Mouse (Mus musculus) cortical plate, adult 2 months (tissue): ENCODE results near the gene Hoxa10. TPM values are rescaled to one million over a fixed set of nuclear protein-coding genes. Genes with fewer than 3 reads are reported as not detected.
A peak's percentile ranks its signal among the peaks of the same experiment; 100 is the strongest.

Experiments
- H3K27ac ChIP-seq: fragments of 200-500 bp; 2 replicates; pipeline ENCODE4 v1.5.1; 2012; ENCODE audit warnings: low read length, control low read depth, inconsistent platforms; ENCODE audit not compliant: insufficient read depth
- H3K4me1 ChIP-seq: fragments of 200-500 bp; 2 replicates; pipeline ENCODE4 v1.6.1; 2011; ENCODE audit warnings: low read length; ENCODE audit not compliant: control insufficient read depth, insufficient read depth
- H3K4me3 ChIP-seq: fragments of 200-500 bp; 2 replicates; pipeline ENCODE4 v1.5.1; 2011; ENCODE audit warnings: mild to moderate bottlenecking, low read length, control low read depth; ENCODE audit not compliant: insufficient read depth
- CTCF ChIP-seq: fragments of 200-500 bp; IDR thresholded peaks from 2 replicates; pipeline ENCODE4 v1.5.1; 2011; ENCODE audit warnings: mild to moderate bottlenecking, control low read depth, low read length; ENCODE audit not compliant: insufficient read depth; ENCODE audit errors: extremely low read depth
- POLR2A ChIP-seq: fragments of 200-500 bp; IDR thresholded peaks from 2 replicates; pipeline ENCODE4 v1.6.1; 2011; ENCODE audit warnings: mild to moderate bottlenecking, low read length, control low read depth; ENCODE audit not compliant: insufficient read depth; ENCODE audit errors: extremely low read depth
- polyA plus RNA-seq: library from polyadenylated mRNA; depleted of rRNA; stranded (reverse); fragments of >200 nt; gene quantifications from 2 replicates; pipeline ENCODE4 v1.2.3, GENCODE M21; 2012

Gene Hoxa10
- polyA plus RNA-seq, 1 experiment = not detected

- Histone ChIP-seq H3K27ac (no peak overlapping the region), H3K4me1 (no peaks in the 10 kb centered on the region), H3K4me3 (no peak overlapping the region)
- TF ChIP-seq POLR2A = no peak
- TF ChIP-seq CTCF = peak; percentile 73
Observed at GRCm38 (mm10) chr6:52270494-52271480, 30.1 kb upstream of the Hoxa10 start.

DNA sequence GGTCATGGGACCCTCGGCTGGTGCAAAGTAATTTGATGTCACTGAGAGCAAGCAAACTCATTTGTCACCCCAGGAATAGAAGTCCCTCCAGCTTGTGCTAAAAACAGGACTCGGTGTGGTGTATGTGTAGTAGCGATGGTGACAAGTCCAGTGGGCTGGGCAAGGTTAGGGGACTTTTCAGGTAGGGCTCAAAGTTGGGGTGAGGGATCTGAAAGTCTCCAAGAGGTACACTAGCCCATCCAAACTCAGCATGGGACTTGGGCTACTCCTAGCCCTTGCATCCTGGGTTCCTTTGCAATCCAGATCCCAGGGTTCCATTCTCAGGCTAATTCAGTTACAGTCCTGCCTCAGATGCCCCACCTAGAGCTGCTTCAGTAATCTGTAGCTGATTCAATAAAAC is 28.1 kb upstream of the Hoxa10 start:
- H3K4me1 ChIP-seq = no peaks in the 10 kb centered on the region
- no peak overlapping the region for H3K4me3 ChIP-seq
- H3K27ac ChIP-seq = no peak overlapping the region
- TF ChIP-seq CTCF (no peak), POLR2A (no peak)

GRCm38 (mm10) chr6:52268341-52268740 is 27.7 kb upstream of the Hoxa10 start:
- TF ChIP-seq POLR2A (no peak), CTCF (no peak)
- Histone ChIP-seq H3K27ac (no peak overlapping the region), H3K4me1 (no peaks in the 10 kb centered on the region), H3K4me3 (no peak overlapping the region)

- TF ChIP-seq CTCF = no peak
- TF ChIP-seq POLR2A = no peak
- H3K4me1 ChIP-seq = no peaks in the 10 kb centered on the region
- no peak overlapping the region for H3K27ac ChIP-seq
- no peak overlapping the region for H3K4me3 ChIP-seq
Observed at GRCm38 (mm10) chr6:52267691-52268090, 27.0 kb upstream of the Hoxa10 start.

DNA sequence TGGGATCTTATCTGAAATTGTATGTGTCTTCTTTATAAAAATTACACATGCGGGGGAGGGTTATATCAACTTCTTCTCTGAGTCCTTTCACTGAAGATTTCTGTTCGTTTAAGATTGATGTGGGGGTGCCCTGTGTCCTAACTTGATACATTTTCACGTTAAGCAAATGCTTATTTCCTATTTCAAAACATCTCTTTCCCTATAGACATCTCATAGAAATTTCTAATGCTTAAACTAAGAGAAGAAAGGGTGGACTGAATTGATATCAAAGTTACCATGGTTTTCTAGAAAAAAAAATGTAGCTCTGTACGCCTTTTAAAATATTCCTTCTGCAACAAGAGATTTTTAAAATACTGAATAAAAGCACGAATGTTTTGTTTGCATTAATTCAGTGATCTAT is 26.6 kb upstream of the Hoxa10 start:
- no peak overlapping the region for H3K4me3 ChIP-seq
- TF ChIP-seq CTCF (no peak), POLR2A (no peak)
- no peaks in the 10 kb centered on the region for H3K4me1 ChIP-seq
- no peak overlapping the region for H3K27ac ChIP-seq

DNA sequence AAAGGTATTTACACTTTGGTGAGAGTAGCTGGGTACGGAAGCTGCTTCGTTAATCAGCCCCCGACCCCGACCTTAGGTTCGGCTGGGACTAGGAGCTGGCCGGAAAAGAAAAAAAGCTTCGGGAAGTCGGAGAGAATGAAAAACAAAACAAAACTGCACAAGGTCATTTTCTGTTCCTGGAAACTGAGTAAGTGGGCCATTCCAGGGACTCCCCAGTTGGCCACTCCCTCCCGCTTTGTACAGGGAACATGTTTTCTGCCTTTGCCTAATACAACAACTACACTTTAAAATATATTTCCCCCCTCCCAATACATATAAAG is 26.0 kb upstream of the Hoxa10 start:
- Histone ChIP-seq H3K4me3 (no peak overlapping the region), H3K4me1 (no peaks in the 10 kb centered on the region), H3K27ac (no peak overlapping the region)
- TF ChIP-seq POLR2A = no peak
- TF ChIP-seq CTCF = no peak

- H3K4me3 ChIP-seq = no peak overlapping the region
- TF ChIP-seq CTCF (no peak), POLR2A (no peak)
- H3K27ac ChIP-seq = no peak overlapping the region
- no peaks in the 10 kb centered on the region for H3K4me1 ChIP-seq
Observed at GRCm38 (mm10) chr6:52265913-52266665, 25.4 kb upstream of the Hoxa10 start.

GRCm38 (mm10) chr6:52265306-52265912 is 24.8 kb upstream of the Hoxa10 start:
- H3K27ac ChIP-seq = no peak overlapping the region
- TF ChIP-seq CTCF = no peak
- no peak for TF ChIP-seq POLR2A
- H3K4me1 ChIP-seq = no peaks in the 10 kb centered on the region
- no peak overlapping the region for H3K4me3 ChIP-seq

- no peak overlapping the region for H3K4me3 ChIP-seq
- no peak for TF ChIP-seq CTCF
- no peak for TF ChIP-seq POLR2A
Observed at GRCm38 (mm10) chr6:52264106-52264790, 23.6 kb upstream of the Hoxa10 start.

DNA sequence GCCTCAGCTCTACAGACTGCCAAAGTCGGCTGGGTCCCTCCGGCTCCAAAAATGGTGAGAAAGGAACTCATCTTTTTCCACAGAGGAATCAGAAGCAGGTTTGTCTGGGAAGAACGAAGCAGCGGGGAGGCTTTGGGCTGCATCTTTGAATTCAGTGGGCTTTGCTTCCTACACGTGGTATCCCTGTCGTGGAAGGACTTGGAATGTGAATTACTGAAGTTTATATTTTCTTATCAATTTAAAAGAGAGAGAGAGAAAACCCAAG is 22.6 kb upstream of the Hoxa10 start:
- H3K4me1 ChIP-seq = no peaks in the 10 kb centered on the region
- TF ChIP-seq CTCF (no peak), POLR2A (no peak)
- no peak overlapping the region for H3K27ac ChIP-seq
- H3K4me3 ChIP-seq = no peak overlapping the region

More at GRCm38 (mm10) chr6:52264106-52264790, 23.6 kb upstream of the Hoxa10 start:
- no peaks in the 10 kb centered on the region for H3K4me1 ChIP-seq
- H3K27ac ChIP-seq = no peak overlapping the region
